Mouse (Mus musculus) adrenal gland, adult (tissue): ENCODE results near the gene Plch1.

Experiments used
- DNase-seq, 2 experiments: peaks; one replicate each; pipeline ENCODE4 v3.0.0; 2022 to 2023; ENCODE audit warnings: low spot score in 1 of 2; ENCODE audit not compliant: inconsistent age in 2 of 2

The Plch1 gene

DNA sequence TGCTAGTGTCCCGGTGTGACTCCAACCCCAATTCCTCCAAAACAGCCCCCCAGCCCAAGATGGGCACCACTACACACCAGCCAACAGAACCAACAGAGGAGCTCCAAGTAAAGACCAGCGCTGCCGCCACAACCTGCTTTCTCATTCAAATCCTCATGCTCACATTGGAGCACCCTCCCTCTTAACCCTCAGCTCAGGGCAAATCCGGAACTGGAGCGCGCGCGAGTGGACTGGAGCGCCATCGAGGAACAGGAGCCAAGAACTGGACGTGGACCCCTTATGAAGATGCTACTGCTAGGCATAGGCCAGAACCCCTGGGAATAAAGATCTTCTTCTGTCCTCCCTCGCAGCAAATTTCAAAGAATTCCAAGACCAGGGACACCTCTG, at the start of gene Plch1:
TSS of gene Plch1 (minus strand) at position 164 of the 387 bp plus-strand sequence.
- DNase-seq, result peak; percentile 15 to 65

GRCm38 (mm10) chr3:63941204-63941850, 42.1 kb upstream of the Plch1 start:
- DNase-seq, result no peak

DNA sequence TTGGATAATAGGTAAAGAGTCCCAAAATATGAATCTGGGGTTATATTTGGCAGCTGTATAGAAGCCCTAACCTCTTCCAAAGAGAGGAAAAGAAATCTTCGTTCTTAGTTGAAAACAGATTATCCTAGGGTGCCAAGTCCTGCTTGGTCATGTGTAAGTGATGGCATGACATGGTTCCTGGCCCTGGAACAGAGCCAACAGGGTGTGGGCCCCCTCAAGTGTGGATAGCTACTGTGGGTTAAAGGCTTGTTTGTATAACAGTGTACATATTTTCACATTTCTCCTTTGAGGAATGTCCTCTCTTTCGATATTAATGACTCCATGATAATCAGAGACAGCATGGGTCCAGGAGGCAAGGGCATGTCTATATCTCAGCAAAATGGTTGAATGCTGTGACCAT, 39.7 kb upstream of the Plch1 start:
- DNase-seq, result no peak

- peak; percentile 93 to 98 for DNase-seq
Measured at GRCm38 (mm10) chr3:63928878-63929859, 29.9 kb upstream of the Plch1 start, which contains the start of gene E130311K13Rik. E130311K13Rik (minus strand) TSS chr3:63929472.

GRCm38 (mm10) chr3:63919634-63920033, 20.4 kb upstream of the Plch1 start:
- peak in 1 of 2 experiments; percentile 59 for DNase-seq

DNA sequence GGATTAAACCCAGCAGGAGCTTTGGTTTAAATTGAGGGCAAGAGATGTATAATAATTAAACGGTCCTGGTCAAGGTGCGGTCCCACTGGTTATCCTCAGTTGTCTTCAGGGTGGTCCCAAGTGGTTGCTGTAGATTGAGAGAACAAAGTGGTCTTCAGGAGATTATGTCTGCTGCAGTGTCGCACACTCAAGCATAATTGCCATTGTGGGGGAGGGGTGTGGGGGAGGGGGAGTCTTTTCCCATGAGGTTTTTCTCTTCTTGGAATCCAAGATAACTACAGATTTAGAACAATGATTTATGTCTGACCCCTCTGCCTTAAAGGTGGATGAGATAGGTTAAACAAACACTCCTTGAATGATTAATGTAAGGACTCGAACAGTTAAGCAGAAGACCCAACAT, 11.0 kb upstream of the Plch1 start:
- DNase-seq, result no peak

GRCm38 (mm10) chr3:63905241-63905640, 6.0 kb upstream of the Plch1 start:
- DNase-seq, result peak; percentile 5 to 25

DNA sequence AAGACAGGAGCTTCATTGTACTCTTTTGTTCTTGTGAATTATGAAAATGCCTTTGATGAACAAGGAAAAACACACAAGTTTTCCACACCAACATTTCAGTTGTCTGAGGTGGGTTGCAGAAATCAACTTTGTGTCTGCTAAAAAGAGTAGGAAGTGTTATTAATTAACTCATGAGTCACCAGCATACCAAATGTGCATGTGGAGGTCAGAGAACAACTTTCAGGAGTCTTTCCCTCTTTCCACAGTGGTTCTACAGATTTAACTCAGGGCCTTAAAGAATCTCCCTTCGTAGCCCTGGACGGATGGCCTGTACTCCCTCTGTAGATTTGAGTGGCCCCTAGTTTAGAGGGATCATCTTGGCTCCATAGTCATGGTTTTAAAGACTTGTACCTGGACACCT, 4.9 kb upstream of the Plch1 start:
- no peak for DNase-seq

DNA sequence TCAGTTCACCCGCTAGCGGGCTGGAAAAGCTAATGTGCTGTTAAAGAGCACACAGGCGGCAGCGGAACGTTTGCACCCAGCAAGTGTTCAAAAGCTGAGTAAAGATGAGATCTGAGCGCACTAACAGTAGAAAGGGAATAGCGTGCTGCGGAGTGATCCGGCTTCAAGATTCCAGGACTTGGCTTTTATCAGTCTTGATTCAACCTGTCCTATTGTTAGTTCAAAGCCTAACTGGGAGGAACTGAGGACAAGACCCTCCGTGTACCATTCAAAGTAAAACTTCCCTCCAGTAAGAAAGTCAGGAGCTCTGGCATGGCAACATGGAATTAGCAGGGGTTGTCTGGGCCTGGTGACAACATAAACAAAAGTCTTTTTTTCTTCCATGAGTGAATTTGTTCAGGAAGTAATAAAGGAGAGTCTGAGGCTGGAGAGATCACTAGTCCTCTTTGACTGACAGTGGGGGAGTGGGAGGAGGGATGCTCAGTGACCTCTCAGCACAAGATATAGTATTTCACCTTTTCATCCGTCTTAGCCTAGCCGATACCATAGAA, 824 bp upstream of the Plch1 start:
- no peak for DNase-seq

GRCm38 (mm10) chr3:63898581-63899308, 527 bp downstream of the Plch1 start:
- peak; percentile 74 to 90 for DNase-seq

GRCm38 (mm10) chr3:63897177-63897576, 2.1 kb downstream of the Plch1 start:
- no peak for DNase-seq

DNA sequence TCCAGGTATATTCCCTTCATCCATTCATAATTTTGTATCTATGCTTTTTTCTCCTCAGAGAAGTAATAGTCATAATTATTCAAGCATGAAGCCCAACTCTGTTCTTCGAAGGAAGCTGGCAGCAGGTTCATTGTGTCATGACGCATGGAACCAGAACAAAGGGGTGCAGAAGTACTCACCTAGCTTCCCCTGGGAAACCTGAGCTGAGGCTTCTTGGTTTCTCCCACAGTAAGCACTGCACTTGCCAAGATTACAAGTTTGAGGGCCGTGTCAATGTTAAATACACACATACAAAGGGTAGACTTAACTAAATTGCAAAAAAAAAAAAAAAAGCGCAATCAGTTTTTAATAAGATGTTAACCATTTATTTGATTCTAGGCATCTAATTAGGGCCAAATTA, 3.0 kb downstream of the Plch1 start:
- DNase-seq, result no peak

GRCm38 (mm10) chr3:63895786-63896185, 3.5 kb downstream of the Plch1 start:
- DNase-seq, result no peak

GRCm38 (mm10) chr3:63893677-63894076, 5.6 kb downstream of the Plch1 start:
- no peak for DNase-seq

DNA sequence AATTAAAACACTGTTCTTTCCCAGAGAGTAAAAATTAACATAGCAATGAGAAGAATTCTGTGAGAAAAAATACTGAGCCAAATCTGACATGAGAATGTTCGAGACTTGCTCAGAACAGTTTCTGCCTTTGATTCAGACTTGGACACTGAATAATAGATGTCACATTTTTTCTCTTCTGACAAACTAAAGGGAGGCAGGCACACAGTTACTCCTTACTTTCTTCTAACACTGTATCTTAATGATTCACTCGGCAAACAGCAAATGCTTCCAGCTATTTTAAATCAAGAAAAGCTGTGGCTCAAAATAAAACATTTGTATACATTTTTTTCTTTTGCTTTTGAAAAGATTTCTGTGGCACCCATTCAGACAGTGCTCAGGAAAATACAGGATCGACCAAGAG, 7.1 kb downstream of the Plch1 start:
- no peak for DNase-seq

- DNase-seq, result no peak
Measured at GRCm38 (mm10) chr3:63881065-63881464, 18.2 kb downstream of the Plch1 start.

DNA sequence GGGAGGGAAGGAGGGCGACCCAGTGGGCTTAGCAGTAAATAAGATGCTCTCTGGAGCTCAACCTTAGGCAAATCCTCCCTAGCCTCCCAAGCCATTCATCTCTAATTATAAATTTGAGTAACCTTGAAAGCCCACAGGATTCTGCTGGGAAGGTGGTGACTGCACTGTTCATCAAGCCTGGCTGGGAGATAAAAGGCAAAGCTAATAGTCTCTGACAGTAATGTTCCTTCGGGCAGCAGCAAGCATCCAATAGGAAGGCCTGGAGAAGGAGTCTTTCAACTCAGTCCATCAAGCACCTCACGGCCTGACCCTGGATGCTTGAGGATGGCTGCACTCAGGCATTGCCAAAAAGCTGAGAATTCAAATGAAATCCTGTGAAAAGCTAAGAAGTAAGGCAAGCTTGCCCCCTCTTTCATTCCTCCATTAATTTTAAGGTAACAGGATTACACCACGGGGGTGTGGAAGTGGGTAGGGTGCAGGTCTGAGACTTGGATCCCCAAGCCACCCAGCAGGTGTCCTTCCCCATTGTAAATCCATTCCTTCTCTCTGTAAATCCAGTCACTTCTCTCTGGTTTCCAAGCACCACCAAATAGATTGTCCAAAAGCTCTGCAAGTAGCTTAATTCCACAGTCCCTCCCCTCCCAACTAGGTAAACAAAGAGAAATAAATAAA, 20.1 kb downstream of the Plch1 start:
- no peak for DNase-seq

DNA sequence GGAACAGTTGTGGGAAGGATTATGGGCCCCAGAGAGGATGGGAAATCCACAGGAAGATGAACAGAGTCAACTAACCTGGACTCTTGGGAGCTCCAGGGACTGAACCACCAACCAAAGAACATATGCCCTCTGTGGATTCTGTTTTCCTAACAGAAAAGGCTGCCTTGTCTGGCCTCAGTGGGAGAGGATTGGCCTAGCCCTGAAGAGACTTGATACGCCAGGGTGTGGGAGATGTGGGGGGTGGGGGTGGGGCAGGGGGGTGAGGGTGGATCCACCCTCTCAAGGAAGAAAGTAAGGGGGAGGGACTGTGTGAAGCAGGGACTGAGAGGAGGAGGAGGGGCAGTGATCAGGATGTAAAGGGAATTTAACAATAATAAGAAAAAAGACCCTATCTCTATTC, 26.5 kb downstream of the Plch1 start:
- no peak for DNase-seq

- DNase-seq, result no peak
Measured at GRCm38 (mm10) chr3:63871249-63871648, 28.0 kb downstream of the Plch1 start.

GRCm38 (mm10) chr3:63868285-63868684, 31.0 kb downstream of the Plch1 start:
- DNase-seq, result peak; percentile 8 to 74

DNA sequence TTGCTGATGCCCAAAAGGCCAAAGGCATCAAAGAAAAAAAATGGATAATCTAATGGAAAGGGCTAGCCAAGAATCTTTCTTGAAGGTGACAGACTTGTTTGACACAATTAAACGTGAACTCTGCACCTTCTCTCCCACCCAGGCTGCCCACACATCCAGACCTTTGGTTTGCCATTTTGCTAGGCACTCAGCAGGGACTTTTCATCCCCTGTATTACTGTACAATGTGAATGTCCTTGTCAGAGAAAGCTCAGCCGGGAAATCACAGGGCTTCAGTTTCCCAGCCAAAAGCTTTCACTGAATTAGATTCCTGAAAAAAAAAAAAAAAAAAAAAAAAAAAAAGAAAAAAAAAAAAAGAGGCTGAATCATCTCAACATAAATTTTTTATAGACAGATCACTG, 34.2 kb downstream of the Plch1 start:
- DNase-seq, result no peak
